Mouse (Mus musculus): ENCODE data around the gene Aftph. TPM values are rescaled to one million over a fixed set of nuclear protein-coding genes. Genes with fewer than 3 reads are reported as not detected.

Gene Aftph
- polyA plus RNA-seq, 1 experiment from 2014 or later: 58.9 TPM

GRCm38 (mm10) chr11:20664878-20665277 lies 76.5 kb downstream of the Aftph start:
- no peak for TF ChIP-seq CTCF (IDR thresholded peaks at IDR 0.05)
- in situ Hi-C loops (cut with MboI; ENCODE audit: low pct_unique_long_range_greater_than_20kb): loop anchor here (25.0 kb wide), 1 partner anchor 247 kb away; no protein-coding TSS in a partner anchor
- ATAC-seq (no peak), DNase-seq (ENCODE audit: low read depth, low spot score) (no peak)
- ChIA-PET CTCF (interaction anchor here (1.1 to 1.5 kb wide), 3 partner anchors 11 to 30 kb away, joined by 3 to 6 read pairs (median 5); no protein-coding TSS in a partner anchor), POLR2A (interaction anchor here (1.3 kb wide), 1 partner anchor 11 kb away, joined by 4 read pairs; no protein-coding TSS in a partner anchor)
- H3K27me3 ChIP-seq: no peaks in the 10 kb centered on the region

DNA sequence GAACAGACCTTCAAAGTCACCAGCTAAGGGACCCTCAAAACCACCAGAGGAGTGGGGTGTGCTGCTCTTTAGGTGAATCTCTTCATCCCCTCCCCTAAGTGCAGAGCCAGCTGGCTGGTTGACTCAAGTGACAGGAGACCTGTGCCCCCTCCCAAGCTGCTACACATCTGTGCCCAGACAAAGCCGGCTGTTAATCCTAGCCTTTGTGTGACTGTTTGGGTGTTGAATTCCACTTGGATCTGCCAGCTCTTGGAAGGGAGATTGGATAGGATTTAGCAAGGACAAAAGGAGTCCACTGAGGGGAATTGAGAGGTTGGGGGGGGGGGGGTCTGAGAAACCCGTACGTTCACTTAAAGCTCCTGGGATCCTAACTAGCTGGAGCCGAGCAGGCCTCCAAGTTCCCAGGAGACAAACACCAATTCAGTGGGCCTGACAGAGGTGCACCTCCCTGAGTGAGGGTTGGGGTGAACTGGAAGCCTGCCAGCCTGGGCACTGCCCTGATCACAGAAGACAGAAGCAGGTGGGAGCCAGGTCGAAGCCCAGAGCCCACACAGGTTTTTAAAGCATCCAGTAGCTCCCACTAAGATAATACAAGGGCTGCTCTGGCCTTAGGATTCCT lies 77.7 kb downstream of the Aftph start:
- H3K27me3 ChIP-seq: no peaks in the 10 kb centered on the region
- in situ Hi-C loops (cut with MboI; ENCODE audit: low pct_unique_long_range_greater_than_20kb): loop anchor here (25.0 kb wide), 1 partner anchor 249 kb away; no protein-coding TSS in a partner anchor
- ChIA-PET CTCF (interaction anchor here (1.5 to 2.5 kb wide), 2 partner anchors 31 to 32 kb away, joined by 5 read pairs; no protein-coding TSS in a partner anchor), POLR2A (interaction anchor here (1.3 kb wide), 1 partner anchor 12 kb away, joined by 4 read pairs; no protein-coding TSS in a partner anchor)
- TF ChIP-seq CTCF (IDR thresholded peaks at IDR 0.05): no peak
- no peak for DNase-seq (ENCODE audit: low read depth, low spot score)
- no peak for ATAC-seq

DNA sequence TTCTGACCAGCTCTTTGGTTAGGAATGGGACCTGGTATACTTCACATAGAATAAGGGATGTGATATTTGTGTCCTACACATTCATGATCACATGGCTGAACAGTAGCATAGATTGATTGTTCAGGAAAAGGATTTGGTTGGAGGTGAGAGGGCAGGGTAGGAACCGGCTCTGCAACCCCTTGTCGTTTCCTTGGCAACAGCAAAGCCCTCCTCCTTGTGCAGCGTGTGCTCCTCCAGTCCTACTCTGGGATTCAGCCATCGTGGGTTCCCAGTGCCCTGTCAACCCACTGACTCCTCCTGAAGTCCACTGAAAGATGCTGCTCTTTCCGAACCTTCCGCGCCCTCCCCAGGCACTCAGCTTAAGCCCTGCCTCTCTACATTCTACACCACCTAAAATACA lies 78.6 kb downstream of the Aftph start:
- POLR2A ChIA-PET: no interaction called here
- DNase-seq (ENCODE audit: low read depth, low spot score): no peak
- CTCF ChIA-PET: interaction anchor here (1.0 to 2.5 kb wide), 2 partner anchors 12 to 31 kb away, joined by 3 to 5 read pairs; no protein-coding TSS in a partner anchor
- in situ Hi-C loops (cut with MboI; ENCODE audit: low pct_unique_long_range_greater_than_20kb): loop anchor here (25.0 kb wide), 1 partner anchor 249 kb away; no protein-coding TSS in a partner anchor
- no peaks in the 10 kb centered on the region for H3K27me3 ChIP-seq
- ATAC-seq: no peak
- no peak for TF ChIP-seq CTCF (IDR thresholded peaks at IDR 0.05)

DNA sequence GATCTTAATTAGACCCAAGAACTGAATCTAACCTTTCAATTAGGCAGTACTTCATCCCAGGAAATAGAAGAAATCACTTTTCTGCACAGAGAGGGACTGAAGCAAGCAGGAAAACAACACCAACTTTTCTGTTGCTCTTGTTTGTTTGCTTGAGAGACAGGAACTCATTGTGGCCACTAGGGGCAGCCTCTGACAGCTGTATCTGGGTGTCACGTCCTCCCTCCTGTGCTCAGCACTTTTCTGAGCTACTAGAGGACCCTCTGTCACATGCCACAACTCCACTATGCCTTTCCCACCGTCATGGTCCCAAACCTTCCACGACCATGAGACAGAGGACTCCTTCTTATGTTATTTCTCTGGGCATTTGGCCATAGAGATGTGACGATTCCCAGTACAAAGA lies 79.7 kb downstream of the Aftph start:
- CTCF ChIA-PET: interaction anchor here (0.8 to 2.5 kb wide), 4 partner anchors 19 to 84 kb away, joined by 3 to 5 read pairs (median 4); no protein-coding TSS in a partner anchor
- DNase-seq (ENCODE audit: low read depth, low spot score) (no peak), ATAC-seq (no peak)
- no peaks in the 10 kb centered on the region for H3K27me3 ChIP-seq
- POLR2A ChIA-PET: no interaction called here
- in situ Hi-C loops (cut with MboI; ENCODE audit: low pct_unique_long_range_greater_than_20kb): loop anchor here (25.0 kb wide), 1 partner anchor 251 kb away; no protein-coding TSS in a partner anchor
- no peak for TF ChIP-seq CTCF (IDR thresholded peaks at IDR 0.05)

DNA sequence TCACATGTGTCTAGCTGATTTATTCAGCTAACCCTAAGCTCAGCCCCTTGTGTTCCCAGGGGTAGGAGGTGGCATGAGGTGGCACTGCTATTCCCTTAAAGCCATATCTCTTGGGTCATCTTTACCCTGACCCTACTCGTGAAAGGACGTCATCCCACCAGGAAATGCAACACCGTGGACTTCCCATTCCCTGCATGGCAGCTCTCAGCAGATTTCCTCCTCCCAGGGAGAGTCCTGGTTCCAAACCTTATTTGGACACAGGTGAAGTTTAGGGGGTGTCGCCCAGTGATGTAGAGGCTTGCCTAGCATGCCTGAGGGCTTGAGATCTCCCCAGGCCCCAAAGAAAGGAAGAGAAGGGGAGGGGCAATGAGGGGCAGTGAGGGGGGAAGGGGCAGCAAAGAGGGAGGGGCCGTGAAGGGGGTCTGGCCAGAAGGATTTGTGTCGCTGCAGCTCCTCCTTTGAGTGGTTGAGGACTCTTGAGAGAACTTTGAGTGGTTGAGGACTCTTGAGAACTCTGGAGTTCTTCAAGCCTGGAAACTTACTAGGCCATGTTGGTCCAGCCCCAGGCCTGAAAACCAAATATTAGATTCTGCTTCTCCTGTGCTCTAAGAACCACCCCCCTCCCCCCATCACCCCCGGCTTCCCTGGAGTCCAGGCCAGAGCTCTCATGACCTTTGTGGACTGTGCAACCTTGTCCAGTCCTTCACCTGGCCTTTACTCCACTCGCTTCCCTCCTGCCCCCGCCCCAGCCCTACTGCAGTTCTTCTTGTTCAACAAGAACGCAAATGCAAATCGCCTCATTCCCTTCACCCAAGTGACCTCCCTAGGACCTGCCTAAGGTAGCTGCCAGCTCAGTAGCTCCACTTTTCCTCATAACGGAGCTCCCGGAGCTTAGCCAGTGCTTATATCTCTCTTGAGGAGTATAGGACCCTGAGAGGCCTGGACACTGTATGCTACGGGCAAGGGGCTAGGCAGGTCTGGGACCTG lies 81.0 kb downstream of the Aftph start:
- ChIA-PET POLR2A (interaction anchor here (0.6 to 0.7 kb wide), 2 partner anchors 229 to 583 kb away, joined by 3 read pairs; no protein-coding TSS in a partner anchor), CTCF (interaction anchor here (1.0 to 1.9 kb wide), 3 partner anchors 21 to 44 kb away, joined by 3 to 4 read pairs (median 3); no protein-coding TSS in a partner anchor)
- ATAC-seq: no peak
- DNase-seq (ENCODE audit: low read depth, low spot score): no peak
- in situ Hi-C loops (cut with MboI; ENCODE audit: low pct_unique_long_range_greater_than_20kb): loop anchor here (25.0 kb wide), 1 partner anchor 252 kb away; no protein-coding TSS in a partner anchor
- H3K27me3 ChIP-seq: no peaks in the 10 kb centered on the region
- no peak for TF ChIP-seq CTCF (IDR thresholded peaks at IDR 0.05)

DNA sequence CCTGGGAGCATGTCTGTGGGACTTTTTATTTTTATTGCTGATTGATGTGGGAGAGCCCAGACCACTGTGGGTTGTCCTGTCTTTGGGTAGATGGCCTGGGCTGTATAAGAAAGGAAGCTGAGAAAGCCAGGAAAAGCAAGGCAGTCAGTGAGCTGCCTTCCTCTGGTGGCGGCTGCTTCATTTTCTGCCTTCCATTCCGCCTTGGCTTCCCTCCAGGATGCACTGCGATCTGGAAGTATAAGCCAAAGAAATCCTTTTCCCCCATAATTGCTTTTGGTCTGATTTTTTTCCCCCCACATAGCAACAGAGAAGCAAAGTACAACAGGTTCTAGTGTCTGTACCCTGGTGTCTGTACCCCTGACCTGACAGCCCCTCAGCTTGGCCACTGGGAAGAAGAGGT lies 82.3 kb downstream of the Aftph start:
- no peak for DNase-seq (ENCODE audit: low read depth, low spot score)
- in situ Hi-C loops (cut with MboI; ENCODE audit: low pct_unique_long_range_greater_than_20kb): loop anchor here (25.0 kb wide), 1 partner anchor 253 kb away; no protein-coding TSS in a partner anchor
- CTCF ChIA-PET: no interaction called here

GRCm38 (mm10) chr11:20656711-20657057 lies 84.7 kb downstream of the Aftph start:
- TF ChIP-seq CTCF (IDR thresholded peaks at IDR 0.05): no peak
- no peak for DNase-seq (ENCODE audit: low read depth, low spot score)
- POLR2A ChIA-PET: no interaction called here
- CTCF ChIA-PET: interaction anchor here (1.8 kb wide), 1 partner anchor 12 kb away, joined by 6 read pairs; no protein-coding TSS in a partner anchor
- in situ Hi-C loops (cut with MboI; ENCODE audit: low pct_unique_long_range_greater_than_20kb): loop anchor here (25.0 kb wide), 1 partner anchor 256 kb away; no protein-coding TSS in a partner anchor
- ATAC-seq: no peak
- H3K27me3 ChIP-seq: no peaks in the 10 kb centered on the region

More for the DNA sequence above, 82.3 kb downstream of the Aftph start:
- POLR2A ChIA-PET: no interaction called here
- ATAC-seq: no peak
- no peaks in the 10 kb centered on the region for H3K27me3 ChIP-seq
- TF ChIP-seq CTCF (IDR thresholded peaks at IDR 0.05): no peak

GRCm38 (mm10) chr11:20655795-20656710 lies 85.3 kb downstream of the Aftph start:
- in situ Hi-C loops (cut with MboI; ENCODE audit: low pct_unique_long_range_greater_than_20kb): loop anchor here (25.0 kb wide), 1 partner anchor 256 kb away; no protein-coding TSS in a partner anchor
- ATAC-seq (no peak), DNase-seq (ENCODE audit: low read depth, low spot score) (no peak)
- CTCF ChIA-PET: interaction anchor here (1.8 kb wide), 1 partner anchor 11 kb away, joined by 6 read pairs; no protein-coding TSS in a partner anchor
- no peak for TF ChIP-seq CTCF (IDR thresholded peaks at IDR 0.05)
- no peaks in the 10 kb centered on the region for H3K27me3 ChIP-seq
- POLR2A ChIA-PET: interaction anchor here (0.5 kb wide), 1 partner anchor 17 kb away, joined by 3 read pairs; no protein-coding TSS in a partner anchor

- H3K27me3 ChIP-seq: no peaks in the 10 kb centered on the region
- CTCF ChIA-PET: no interaction called here
- no peak for TF ChIP-seq CTCF (IDR thresholded peaks at IDR 0.05)
- ATAC-seq: no peak
- no peak for DNase-seq (ENCODE audit: low read depth, low spot score)
- in situ Hi-C loops (cut with MboI; ENCODE audit: low pct_unique_long_range_greater_than_20kb): loop anchor here (25.0 kb wide), 1 partner anchor 261 kb away; no protein-coding TSS in a partner anchor
- POLR2A ChIA-PET: interaction anchor here (0.7 kb wide), 1 partner anchor 67 kb away, joined by 4 read pairs; no protein-coding TSS in a partner anchor
Measured at GRCm38 (mm10) chr11:20651166-20651565, 90.2 kb downstream of the Aftph start.

Measured in Patski (cell line).